Mouse (Mus musculus): Measurements from ENCODE around the gene Smyd4.

DNA sequence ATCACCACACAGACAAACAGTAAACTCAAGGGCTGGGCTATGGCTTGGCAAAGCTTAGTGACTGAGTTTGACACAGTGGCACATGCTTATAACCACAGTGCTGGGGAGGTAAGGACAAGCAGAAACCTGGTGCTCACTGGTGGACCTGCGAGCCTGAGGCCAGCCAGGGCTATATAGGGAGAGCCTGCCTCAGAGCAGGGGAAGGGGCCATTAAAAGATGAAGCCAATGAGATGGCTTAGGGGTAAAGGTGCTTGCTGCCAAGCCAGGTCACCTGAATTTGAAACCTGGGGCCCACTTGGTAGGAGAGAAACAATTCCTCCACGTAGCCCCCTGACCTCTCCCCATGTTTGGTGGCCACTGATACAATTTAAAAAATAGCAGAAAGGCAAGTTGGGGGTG is 5.1 kb upstream of the Smyd4 start:
- TF ChIP-seq CTCF (IDR thresholded peaks at IDR 0.05; ENCODE audit: extremely low read depth, insufficient read depth, insufficient read length, insufficient replicate concordance): no peak
- no peak for TF ChIP-seq POLR2A (IDR thresholded peaks at IDR 0.05; ENCODE audit: low read depth, low read length)
